ENCODE assay signal across 24 mouse cellular contexts in genomic region chr7:91919738-91920137, GRCm38 (mm10).
A peak's percentile ranks its signal among the peaks of the same experiment; 100 is the strongest.
DNase-seq lines count a peak whose midpoint lies in the region; ATAC-seq and TF ChIP-seq lines count a peak whose summit lies in the region.
"Had no signal": no experiment of that assay in that cellular context is flagged by ENCODE, and none has a peak within 500 bp of the region (broad histone marks: within the 10 kb centered on the region; RNA-seq: fewer than 3 reads in every experiment).

No protein-coding gene starts in this region.

- no peak overlapping the region for H3K4me2 ChIP-seq in hindbrain, embryonic 12.5 days (replicated peaks)
- H3K4me2 ChIP-seq in hindbrain, embryonic 14.5 days (replicated peaks): no peak overlapping the region
- no peak overlapping the region for H3K4me2 ChIP-seq in neural tube, embryonic 11.5 days (ENCODE audit: low read depth)
- H3K4me2 ChIP-seq in midbrain, postnatal 0 days (ENCODE audit: low read depth, low read length, poor library complexity, severe bottlenecking): no peak overlapping the region
- H3K4me2 ChIP-seq: liver, embryonic 12.5 days had no signal

- WGBS in hindbrain, embryonic 12.5 days: 57% methylated on average over 3 of the region's 3 CpGs
- WGBS in hindbrain, embryonic 14.5 days: 45% methylated on average over 3 of the region's 3 CpGs
- 60% methylated on average over 3 of the region's 3 CpGs for WGBS in neural tube, embryonic 11.5 days
- WGBS in midbrain, postnatal 0 days: 51% methylated on average over 3 of the region's 3 CpGs

- no peaks in the 10 kb centered on the region for H3K27me3 ChIP-seq in hindbrain, embryonic 12.5 days
- no peaks in the 10 kb centered on the region for H3K27me3 ChIP-seq in hindbrain, embryonic 14.5 days (ENCODE audit: control insufficient read depth, insufficient read depth, low read length)
- no peaks in the 10 kb centered on the region for H3K27me3 ChIP-seq in neural tube, embryonic 11.5 days (ENCODE audit: control insufficient read depth, insufficient read depth, low read length)
- no peaks in the 10 kb centered on the region for H3K27me3 ChIP-seq in midbrain, postnatal 0 days (ENCODE audit: insufficient read depth, low read length)
- H3K27me3 ChIP-seq: liver, embryonic 12.5 days had no signal

- no peak overlapping the region for H3K9ac ChIP-seq in hindbrain, embryonic 12.5 days
- H3K9ac ChIP-seq in hindbrain, embryonic 14.5 days: no peak overlapping the region
- no peak overlapping the region for H3K9ac ChIP-seq in neural tube, embryonic 11.5 days (ENCODE audit: low read length)
- no peak overlapping the region for H3K9ac ChIP-seq in midbrain, postnatal 0 days (replicated peaks; ENCODE audit: low read length, poor library complexity, severe bottlenecking)
- H3K9ac ChIP-seq: liver, embryonic 12.5 days; liver, postnatal 0 days had no signal

- no peaks in the 10 kb centered on the region for H3K4me1 ChIP-seq in hindbrain, embryonic 12.5 days
- 0 out of 2 replicates have a peak, but pooled peaks cover 3% of the 10 kb centered on the region for H3K4me1 ChIP-seq in hindbrain, embryonic 14.5 days (replicated peaks; ENCODE audit: control insufficient read depth, insufficient read depth, low read length)
- no peaks in the 10 kb centered on the region for H3K4me1 ChIP-seq in neural tube, embryonic 11.5 days (ENCODE audit: control insufficient read depth, insufficient read depth, low read length)
- no peaks in the 10 kb centered on the region for H3K4me1 ChIP-seq in midbrain, postnatal 0 days (ENCODE audit: insufficient read depth, low read length)
- H3K4me1 ChIP-seq: liver, embryonic 12.5 days had no signal

- TF ChIP-seq CTCF in midbrain, postnatal 0 days (IDR thresholded peaks at IDR 0.05): no peak

- H3K36me3 ChIP-seq in hindbrain, embryonic 12.5 days: no peaks in the 10 kb centered on the region
- H3K36me3 ChIP-seq in hindbrain, embryonic 14.5 days (replicated peaks; ENCODE audit: control insufficient read depth, insufficient read depth): no peaks in the 10 kb centered on the region
- no peaks in the 10 kb centered on the region for H3K36me3 ChIP-seq in neural tube, embryonic 11.5 days (ENCODE audit: control insufficient read depth, insufficient read depth, low read length)
- H3K36me3 ChIP-seq in midbrain, postnatal 0 days (ENCODE audit: insufficient read depth, low read length): no peaks in the 10 kb centered on the region
- H3K36me3 ChIP-seq: liver, embryonic 12.5 days had no signal

- H3K9me3 ChIP-seq in hindbrain, embryonic 12.5 days (replicated peaks): no peaks in the 10 kb centered on the region
- no peaks in the 10 kb centered on the region for H3K9me3 ChIP-seq in hindbrain, embryonic 14.5 days (ENCODE audit: control insufficient read depth, low read length)
- no peaks in the 10 kb centered on the region for H3K9me3 ChIP-seq in neural tube, embryonic 11.5 days (ENCODE audit: control insufficient read depth, low read length)
- no peaks in the 10 kb centered on the region for H3K9me3 ChIP-seq in midbrain, postnatal 0 days (ENCODE audit: low read length)
- H3K9me3 ChIP-seq: liver, embryonic 12.5 days had no signal

- no peak overlapping the region for H3K4me3 ChIP-seq in hindbrain, embryonic 12.5 days
- H3K4me3 ChIP-seq in hindbrain, embryonic 14.5 days (replicated peaks; ENCODE audit: low read length): no peak overlapping the region
- no peak overlapping the region for H3K4me3 ChIP-seq in neural tube, embryonic 11.5 days (ENCODE audit: low read depth, low read length)
- no peak overlapping the region for H3K4me3 ChIP-seq in midbrain, postnatal 0 days (ENCODE audit: low read depth, low read length)
- H3K4me3 ChIP-seq: erythroblast, embryonic 14.5 days; left cerebral cortex, adult 2 months; liver, embryonic 12.5 days had no signal

- no peak for DNase-seq in hindbrain, embryonic 14.5 days (ENCODE audit: low spot score)
- DNase-seq in neural tube, embryonic 11.5 days (ENCODE audit: low spot score): no peak
- no peak for DNase-seq in neural tube, embryonic 10.5 days (ENCODE audit: extremely low spot score, low spot score)
- DNase-seq in midbrain, postnatal 0 days (ENCODE audit: low spot score): peak; percentile 50
- DNase-seq in c-Kit-positive CD71-positive TER-119-positive erythroid progenitor cells, embryonic 14.5 days (ENCODE audit: low spot score): no peak
- no peak for DNase-seq in thymus, postnatal 36 days
- DNase-seq: adrenal gland, postnatal 14 days; cerebellum, adult 2 months; cerebellum, postnatal 14 days; gastrocnemius, postnatal 14 days; heart, postnatal 14 days; kidney, adult 9 months; kidney, postnatal 14 days; liver, postnatal 0 days; lung, postnatal 36 days; retina, postnatal 1 day; right cerebral cortex, postnatal 14 days had no signal

- H3K27ac ChIP-seq in hindbrain, embryonic 12.5 days: no peak overlapping the region
- H3K27ac ChIP-seq in hindbrain, embryonic 14.5 days: no peak overlapping the region
- H3K27ac ChIP-seq in neural tube, embryonic 11.5 days (ENCODE audit: low read depth, low read length): no peak overlapping the region
- H3K27ac ChIP-seq in midbrain, postnatal 0 days (ENCODE audit: low read depth, low read length): no peak overlapping the region
- H3K27ac ChIP-seq: left cerebral cortex, adult 2 months; liver, embryonic 12.5 days had no signal

- peak; percentile 87 for ATAC-seq in hindbrain, embryonic 12.5 days (ENCODE audit: low FRiP score)
- no peak for ATAC-seq in hindbrain, embryonic 14.5 days (ENCODE audit: low FRiP score)
- ATAC-seq in neural tube, embryonic 11.5 days (ENCODE audit: insufficient read depth, low FRiP score, low TSS enrichment): peak; percentile 71; the same call in 1 of the 2 replicates
- ATAC-seq in midbrain, postnatal 0 days (ENCODE audit: low FRiP score): no peak
- no peak for ATAC-seq in activated CD4-positive, CD25-positive, alpha-beta regulatory T cell, adult 4 months
- ATAC-seq: intestine, postnatal 0 days; liver, embryonic 12.5 days; liver, postnatal 0 days; Patski had no signal

Comparison
In these comparisons a context has a peak if more than half of its experiments do, and no peak if none do; other contexts are left out.
1. ATAC-seq: peak in hindbrain, embryonic 12.5 days (single experiment) and neural tube, embryonic 11.5 days (single experiment); none in hindbrain, embryonic 14.5 days (single experiment), midbrain, postnatal 0 days (single experiment) and activated CD4-positive, CD25-positive, alpha-beta regulatory T cell, adult 4 months (single experiment).